Mouse (Mus musculus) frontal cortex, postnatal 10 days (tissue): ENCODE measurements around the gene Adra2a.

ENCODE experiments used
- DNase-seq, 2 experiments: peaks; one replicate each; pipeline ENCODE4 v3.0.0; 2022; ENCODE audit warnings: low spot score in 2 of 2, mixed read lengths in 1 of 2

The Adra2a gene

DNA sequence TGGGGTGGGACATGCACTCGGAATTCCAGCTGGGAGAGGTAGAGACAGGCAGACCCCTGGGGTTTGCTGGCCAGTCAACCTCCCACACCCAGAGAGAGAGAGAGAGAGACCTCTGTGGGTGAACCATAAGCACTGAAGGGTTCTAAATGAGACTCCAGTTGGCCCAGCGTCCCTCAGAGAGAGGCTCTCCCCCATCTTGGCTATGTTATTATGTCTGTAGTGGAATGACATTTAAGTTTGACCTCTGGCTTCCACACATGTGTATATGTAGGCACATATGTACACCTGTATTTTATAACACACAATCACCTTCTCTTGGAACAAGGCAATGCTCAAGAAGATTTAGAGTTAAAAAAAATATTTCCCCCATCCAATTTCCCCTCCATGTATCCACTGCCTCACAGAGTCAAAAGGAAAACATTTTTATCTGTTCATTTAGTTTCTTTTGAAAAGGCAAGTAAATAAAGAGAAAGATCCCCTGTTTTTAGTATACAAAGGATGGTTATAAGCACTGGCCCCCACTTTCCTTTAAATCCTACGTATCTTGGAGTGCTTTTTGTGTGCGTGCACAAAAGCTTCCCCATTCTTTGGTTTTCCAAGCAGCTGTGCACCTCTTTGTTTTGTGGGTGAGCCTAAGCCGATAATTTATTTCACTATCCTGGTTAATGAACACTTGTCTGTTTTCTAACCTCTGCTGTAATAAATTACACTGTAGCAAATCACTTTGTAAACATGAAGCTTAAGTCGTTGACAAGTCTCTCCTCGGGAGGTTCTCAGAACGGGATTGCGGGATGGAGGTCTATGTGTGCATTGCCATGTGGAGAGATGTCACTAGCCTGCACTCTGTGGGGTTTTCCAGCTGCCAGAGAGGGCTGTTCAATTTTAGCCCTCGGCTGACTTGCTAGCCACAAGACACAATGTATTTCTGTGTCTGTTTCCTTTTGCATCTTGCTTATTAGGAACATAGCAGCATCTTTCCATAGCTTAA, 32.7 kb downstream of the Adra2a start:
- DNase-seq: no peak

DNA sequence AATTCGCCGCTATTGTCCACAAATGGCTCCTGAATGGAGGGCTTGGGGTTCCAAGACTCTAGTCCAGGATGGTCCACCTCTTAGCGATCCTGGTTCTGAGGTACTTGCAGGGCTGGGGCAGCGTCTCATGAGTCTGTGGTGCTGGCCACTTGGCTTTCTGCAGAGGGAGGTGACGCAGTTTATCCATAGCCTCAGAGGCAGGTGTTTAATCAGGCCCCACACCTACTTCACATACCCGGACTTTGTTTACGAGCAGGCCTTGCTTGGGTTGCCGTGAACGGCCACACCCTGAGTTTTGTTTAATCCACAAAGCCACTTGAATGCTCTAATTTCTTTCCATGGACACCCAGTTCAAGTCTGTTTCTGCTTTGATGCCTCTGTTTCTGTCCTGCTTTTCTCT, 37.4 kb downstream of the Adra2a start:
- no peak for DNase-seq

DNA sequence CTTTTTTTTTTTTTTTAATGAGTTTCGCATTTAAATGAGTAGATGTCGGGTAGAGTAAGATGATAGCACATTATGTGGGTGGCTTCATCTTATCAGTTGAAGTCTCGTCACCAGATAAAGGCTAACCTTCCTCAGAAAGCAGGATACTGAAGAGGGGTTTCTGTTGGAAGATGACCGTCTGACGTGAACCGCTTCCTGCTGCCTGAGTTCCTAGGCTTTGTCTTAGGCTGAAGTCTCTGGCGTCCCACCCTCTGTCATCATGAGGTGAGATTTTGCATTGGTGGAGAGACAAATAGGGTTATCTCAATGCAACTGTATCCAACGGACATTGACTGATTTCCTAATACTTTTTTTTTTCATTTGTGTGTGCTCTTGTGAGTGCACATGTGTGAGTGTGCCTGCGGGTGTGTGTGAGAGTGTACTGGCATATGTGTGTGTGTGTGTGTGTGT, 37.8 kb downstream of the Adra2a start:
- no peak for DNase-seq

DNA sequence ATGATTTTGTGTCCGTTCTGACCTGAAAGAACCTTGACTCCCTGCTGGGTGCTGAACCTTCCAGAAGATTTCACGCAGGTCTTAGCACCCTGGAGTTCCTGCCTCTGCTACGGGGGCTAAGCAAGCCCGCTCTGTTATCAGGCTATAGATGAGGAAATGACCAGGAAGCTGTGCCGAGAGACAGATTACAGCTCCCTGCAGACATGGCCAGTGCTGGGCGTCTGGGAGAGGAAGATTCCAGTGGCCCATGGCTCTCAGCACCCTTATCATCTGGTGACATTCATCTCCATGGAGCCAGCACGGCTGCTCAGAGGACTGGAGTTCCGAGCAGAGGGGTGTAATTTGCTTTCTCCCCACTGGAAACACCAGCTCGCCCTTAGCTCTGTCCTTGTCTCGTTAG, 43.4 kb downstream of the Adra2a start:
- DNase-seq: no peak

DNA sequence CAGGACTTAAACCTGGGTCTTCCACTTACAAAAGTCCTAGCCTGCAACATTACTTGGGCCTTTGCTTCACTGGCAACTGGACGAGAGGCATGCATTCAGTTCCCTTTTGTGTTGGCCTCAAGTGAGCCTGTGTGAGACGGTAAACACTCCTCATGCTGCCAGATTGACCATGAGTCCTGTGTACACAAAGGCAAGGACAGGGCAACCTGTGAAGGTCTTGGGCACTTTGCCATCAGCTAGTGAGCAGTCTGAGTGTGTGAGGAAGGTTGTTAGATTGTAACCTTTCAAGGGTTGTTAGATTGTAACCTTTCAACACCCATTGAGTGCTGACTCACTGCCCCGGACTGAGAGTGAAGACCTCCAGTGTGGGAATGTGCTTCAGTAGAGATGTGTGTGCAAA, 49.6 kb downstream of the Adra2a start:
- no peak for DNase-seq

DNA sequence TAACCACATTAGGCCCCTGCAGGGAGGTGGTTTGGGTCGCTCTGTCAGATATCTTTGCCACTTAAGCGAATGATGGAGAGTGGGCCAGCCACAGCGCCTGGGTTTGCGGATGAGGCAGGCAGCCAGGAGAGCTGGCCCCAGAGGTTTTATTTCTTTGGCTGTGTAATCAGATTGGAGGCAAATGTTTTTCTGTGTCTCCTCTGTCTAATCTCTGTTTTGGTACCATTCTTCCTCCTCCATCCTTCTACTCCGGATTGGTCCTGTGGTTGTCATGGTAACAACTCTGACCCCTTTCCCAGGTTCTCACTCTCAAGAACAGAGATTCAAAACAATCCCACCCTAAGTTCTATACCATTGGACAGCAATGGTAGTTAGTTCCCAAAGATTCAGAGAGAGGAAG, 51.8 kb downstream of the Adra2a start:
- DNase-seq: no peak

DNA sequence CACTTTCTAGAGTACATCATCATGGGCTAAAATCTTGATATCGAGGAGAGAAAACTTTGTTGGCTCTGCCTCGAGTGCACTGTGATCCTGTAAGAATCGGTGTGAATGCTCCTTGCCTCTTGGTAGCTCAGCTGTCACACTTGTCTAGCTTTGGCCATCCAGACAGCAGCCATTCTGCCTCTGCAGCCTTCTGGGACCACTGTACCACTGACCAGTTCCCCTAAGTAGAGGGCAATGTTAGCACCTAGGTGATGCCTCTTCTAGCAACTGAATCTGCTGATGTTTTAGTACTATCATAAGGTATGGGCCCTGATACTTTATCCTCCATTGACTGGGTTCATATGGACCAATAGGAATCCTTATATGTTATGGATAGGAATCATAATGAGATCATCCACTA, 54.4 kb downstream of the Adra2a start:
- no peak for DNase-seq
